Mouse (Mus musculus): ENCODE data around the gene Tom1l2. TPM values are rescaled to one million over a fixed set of nuclear protein-coding genes. Genes with fewer than 3 reads are reported as not detected.

Gene Tom1l2
- polyA plus RNA-seq, 1 experiment from 2014 or later: 19.7 TPM

DNA sequence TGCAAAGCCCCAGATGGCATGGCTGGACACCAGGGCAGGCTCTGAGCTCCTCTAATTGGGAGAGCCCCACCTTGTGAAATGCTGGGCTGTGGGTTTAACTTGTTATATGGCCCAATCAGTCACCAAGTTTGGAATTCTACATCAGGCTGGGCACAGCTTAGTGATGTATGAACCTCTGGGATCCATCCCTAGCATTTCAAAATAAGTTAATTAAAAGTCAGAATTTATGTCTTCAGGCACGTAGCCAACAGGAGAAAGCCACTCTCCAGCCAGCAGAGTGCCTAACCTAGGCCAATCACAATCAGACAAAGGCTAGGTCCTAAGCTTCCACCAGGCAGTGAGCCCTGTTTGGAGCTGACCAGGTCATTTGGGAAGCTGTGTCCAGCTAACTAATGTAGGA lies 136.0 kb downstream of the Tom1l2 start:
- DNase-seq (ENCODE audit: low spot score) (no peak), ATAC-seq (no peak)
- Histone ChIP-seq H3K4me3 (ENCODE audit: low read depth, low read length) (no peak overlapping the region), H3K4me1 (ENCODE audit: insufficient read depth, low read depth, low read length) (peaks cover 25% of the 10 kb centered on the region; the same call in 1 of the 2 replicates), H3K36me3 (ENCODE audit: insufficient read depth, low read length) (no peaks in the 10 kb centered on the region), H3K27ac (ENCODE audit: low read length) (no peak overlapping the region), H3K27me3 (replicated peaks; ENCODE audit: insufficient read depth, low read length) (no peaks in the 10 kb centered on the region), H3K9ac (replicated peaks; ENCODE audit: low read depth) (no peak overlapping the region), H3K9me3 (ENCODE audit: low read length) (no peaks in the 10 kb centered on the region), H3K4me2 (replicated peaks; ENCODE audit: low read depth, low read length) (no peak overlapping the region)
- TF ChIP-seq EP300 (IDR thresholded peaks at IDR 0.05) (no peak), CTCF (IDR thresholded peaks at IDR 0.05) (no peak)
- 71% methylated on average over 1 of the region's 1 CpGs for WGBS

DNA sequence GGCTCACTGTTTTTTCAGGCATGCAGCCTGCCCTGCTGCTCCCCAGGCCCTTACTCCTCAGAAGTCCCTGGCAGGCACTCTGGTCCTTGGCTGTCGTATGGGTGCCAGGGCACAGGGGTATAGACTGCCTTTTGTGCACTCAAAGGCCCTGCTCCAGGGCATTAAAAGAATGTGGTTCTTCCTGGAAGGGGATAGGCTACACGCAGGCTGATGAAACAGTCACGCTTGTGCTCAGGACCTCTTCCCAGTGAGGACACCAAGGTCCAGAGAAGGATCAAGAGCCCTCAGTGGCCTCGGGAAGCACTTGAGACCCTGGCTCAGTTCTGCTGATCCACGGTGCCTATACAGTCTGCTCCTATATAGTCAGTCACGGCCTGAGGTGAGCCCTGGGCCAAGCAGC lies 139.4 kb downstream of the Tom1l2 start:
- H3K9me3 ChIP-seq (ENCODE audit: low read length): no peaks in the 10 kb centered on the region
- TF ChIP-seq EP300 (IDR thresholded peaks at IDR 0.05): peak; percentile 69
- no peak for TF ChIP-seq CTCF (IDR thresholded peaks at IDR 0.05)
- H3K4me2 ChIP-seq (replicated peaks; ENCODE audit: low read depth, low read length): no peak overlapping the region
- 45% methylated on average over 6 of the region's 6 CpGs for WGBS
- no peak overlapping the region for H3K9ac ChIP-seq (replicated peaks; ENCODE audit: low read depth)
- ATAC-seq (peak; percentile 63), DNase-seq (ENCODE audit: low spot score) (peak; percentile 77)
- H3K4me1 ChIP-seq (ENCODE audit: insufficient read depth, low read depth, low read length): peaks cover 39% of the 10 kb centered on the region
- no peaks in the 10 kb centered on the region for H3K27me3 ChIP-seq (replicated peaks; ENCODE audit: insufficient read depth, low read length)
- no peaks in the 10 kb centered on the region for H3K36me3 ChIP-seq (ENCODE audit: insufficient read depth, low read length)
- H3K4me3 ChIP-seq (ENCODE audit: low read depth, low read length): no peak overlapping the region
- H3K27ac ChIP-seq (ENCODE audit: low read length): peak overlapping the region; percentile 75

DNA sequence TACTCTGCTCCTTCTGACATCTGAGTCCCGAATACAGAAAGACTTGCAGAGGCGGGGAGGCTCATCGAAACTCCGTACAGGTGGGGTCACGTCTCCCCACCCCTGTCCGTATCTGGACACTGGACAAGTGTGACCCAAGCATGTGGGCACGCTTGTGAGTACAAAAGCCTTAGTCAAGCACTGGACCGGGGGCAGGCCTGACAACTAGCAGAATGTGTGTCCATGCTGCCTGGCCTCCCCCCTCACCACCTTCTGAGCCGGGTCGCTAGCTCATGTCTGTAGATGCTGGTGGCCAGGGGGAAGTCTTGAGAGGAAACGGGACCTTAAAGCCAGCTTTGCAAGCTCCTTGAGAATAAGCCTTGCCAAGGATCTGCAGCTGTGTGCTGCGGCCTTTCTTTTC lies 140.9 kb downstream of the Tom1l2 start:
- Histone ChIP-seq H3K4me1 (ENCODE audit: insufficient read depth, low read depth, low read length) (peaks cover 32% of the 10 kb centered on the region), H3K4me3 (ENCODE audit: low read depth, low read length) (no peak overlapping the region), H3K9ac (replicated peaks; ENCODE audit: low read depth) (no peak overlapping the region), H3K4me2 (replicated peaks; ENCODE audit: low read depth, low read length) (no peak overlapping the region), H3K27me3 (replicated peaks; ENCODE audit: insufficient read depth, low read length) (no peaks in the 10 kb centered on the region), H3K27ac (ENCODE audit: low read length) (peak overlapping the region; percentile 75; the same call in 1 of the 2 replicates), H3K9me3 (ENCODE audit: low read length) (no peaks in the 10 kb centered on the region), H3K36me3 (ENCODE audit: insufficient read depth, low read length) (no peaks in the 10 kb centered on the region)
- ATAC-seq (no peak), DNase-seq (ENCODE audit: low spot score) (no peak)
- no peak for TF ChIP-seq EP300 (IDR thresholded peaks at IDR 0.05)
- 47% methylated on average over 12 of the region's 12 CpGs for WGBS

- H3K27me3 ChIP-seq (replicated peaks; ENCODE audit: insufficient read depth, low read length): no peaks in the 10 kb centered on the region
- ATAC-seq: no peak
- TF ChIP-seq EP300 (IDR thresholded peaks at IDR 0.05) (no peak), CTCF (IDR thresholded peaks at IDR 0.05) (no peak)
- no peaks in the 10 kb centered on the region for H3K36me3 ChIP-seq (ENCODE audit: insufficient read depth, low read length)
- H3K4me3 ChIP-seq (ENCODE audit: low read depth, low read length): no peak overlapping the region
- no peaks in the 10 kb centered on the region for H3K9me3 ChIP-seq (ENCODE audit: low read length)
- no peak for DNase-seq (ENCODE audit: low spot score)
- H3K4me2 ChIP-seq (replicated peaks; ENCODE audit: low read depth, low read length): peak overlapping the region; percentile 69
- H3K4me1 ChIP-seq (ENCODE audit: insufficient read depth, low read depth, low read length): peaks cover 32% of the 10 kb centered on the region
- H3K27ac ChIP-seq (ENCODE audit: low read length): peak overlapping the region; percentile 76; the same call in 1 of the 2 replicates
- 56% methylated on average over 3 of the region's 3 CpGs for WGBS
- no peak overlapping the region for H3K9ac ChIP-seq (replicated peaks; ENCODE audit: low read depth)
These were observed 141.6 kb downstream of the Tom1l2 start for GRCm38 (mm10) chr11:60211152-60211551.

- TF ChIP-seq CTCF (IDR thresholded peaks at IDR 0.05) (no peak), EP300 (IDR thresholded peaks at IDR 0.05) (no peak)
- Histone ChIP-seq H3K4me3 (ENCODE audit: low read depth, low read length) (peak overlapping the region; percentile 36), H3K9ac (replicated peaks; ENCODE audit: low read depth) (peak overlapping the region; percentile 24), H3K27ac (ENCODE audit: low read length) (peak overlapping the region; percentile 76), H3K9me3 (ENCODE audit: low read length) (no peaks in the 10 kb centered on the region), H3K36me3 (ENCODE audit: insufficient read depth, low read length) (no peaks in the 10 kb centered on the region), H3K4me2 (replicated peaks; ENCODE audit: low read depth, low read length) (peak overlapping the region; percentile 69), H3K4me1 (ENCODE audit: insufficient read depth, low read depth, low read length) (peaks cover 32% of the 10 kb centered on the region), H3K27me3 (replicated peaks; ENCODE audit: insufficient read depth, low read length) (no peaks in the 10 kb centered on the region)
- under 1% methylated on average over 37 of the region's 47 CpGs for WGBS
- ATAC-seq: peak; percentile 93
- DNase-seq (ENCODE audit: low spot score): peak; percentile 96
These were observed 142.4 kb downstream of the Tom1l2 start for GRCm38 (mm10) chr11:60210305-60210724.

DNA sequence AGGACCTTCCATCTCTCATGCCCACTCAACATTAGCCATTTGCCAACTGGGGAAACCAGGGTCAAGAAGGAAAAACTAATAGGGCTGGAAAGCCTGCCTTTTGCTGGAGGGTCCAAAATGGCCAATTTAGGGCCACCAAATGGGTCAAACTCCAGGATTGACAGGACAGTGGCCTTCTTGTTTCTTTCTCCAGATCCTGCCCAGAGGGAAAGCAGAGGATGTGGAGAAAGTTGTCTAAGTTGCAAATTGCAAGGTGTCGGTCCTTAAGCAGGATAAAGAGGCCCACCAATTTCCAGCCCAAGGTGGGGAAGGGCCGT lies 142.8 kb downstream of the Tom1l2 start:
- WGBS: 0% methylated on average over 2 of the region's 2 CpGs
- Histone ChIP-seq H3K9me3 (ENCODE audit: low read length) (no peaks in the 10 kb centered on the region), H3K4me1 (ENCODE audit: insufficient read depth, low read depth, low read length) (peaks cover 32% of the 10 kb centered on the region), H3K27ac (ENCODE audit: low read length) (peak overlapping the region; percentile 71), H3K4me3 (ENCODE audit: low read depth, low read length) (peak overlapping the region; percentile 36), H3K4me2 (replicated peaks; ENCODE audit: low read depth, low read length) (peak overlapping the region; percentile 69), H3K36me3 (ENCODE audit: insufficient read depth, low read length) (no peaks in the 10 kb centered on the region), H3K9ac (replicated peaks; ENCODE audit: low read depth) (peak overlapping the region; percentile 24), H3K27me3 (replicated peaks; ENCODE audit: insufficient read depth, low read length) (no peaks in the 10 kb centered on the region)
- no peak for ATAC-seq
- no peak for DNase-seq (ENCODE audit: low spot score)
- TF ChIP-seq EP300 (IDR thresholded peaks at IDR 0.05) (no peak), CTCF (IDR thresholded peaks at IDR 0.05) (no peak)
